Mouse (Mus musculus) kidney, postnatal 36 days (tissue): ENCODE measurements around the gene Tmem239.
"Not testable (repeated sequence)": the region's sequence is repeated elsewhere in the genome, so short reads cannot be mapped to it uniquely, and the experiment has no call there.

Experiments
- DNase-seq, 2 experiments: peaks; one replicate each; pipeline ENCODE4 v3.0.0; 2021 to 2022; ENCODE audit warnings: mixed read lengths in 2 of 2

The Tmem239 gene

GRCm38 (mm10) chr2:130406178-130406577 is at the start of gene Tmem239:
TSS of gene Tmem239 (plus strand) at chr2:130406478.
- no peak for DNase-seq

- DNase-seq, result no peak
Observed at GRCm38 (mm10) chr2:130357551-130357950, 48.7 kb upstream of the Tmem239 start.

GRCm38 (mm10) chr2:130358852-130359251 is 47.4 kb upstream of the Tmem239 start:
- no peak for DNase-seq

- peak; percentile 41 to 83 for DNase-seq
Observed at GRCm38 (mm10) chr2:130362511-130363026, 43.7 kb upstream of the Tmem239 start.

- DNase-seq, result no peak
Observed at GRCm38 (mm10) chr2:130365211-130366094, 40.8 kb upstream of the Tmem239 start.

- DNase-seq, result no peak
Observed at GRCm38 (mm10) chr2:130367386-130367785, 38.9 kb upstream of the Tmem239 start.

GRCm38 (mm10) chr2:130373026-130373425 is 33.3 kb upstream of the Tmem239 start:
- not testable (repeated sequence) for DNase-seq

GRCm38 (mm10) chr2:130374951-130375350 is 31.3 kb upstream of the Tmem239 start:
- no peak for DNase-seq

- DNase-seq, result no peak
Observed at GRCm38 (mm10) chr2:130383205-130383604, 23.1 kb upstream of the Tmem239 start.

- DNase-seq, result no peak
Observed at GRCm38 (mm10) chr2:130383895-130384294, 22.4 kb upstream of the Tmem239 start.

GRCm38 (mm10) chr2:130386212-130386611 is 20.1 kb upstream of the Tmem239 start:
- DNase-seq, result no peak

GRCm38 (mm10) chr2:130388796-130389195 is 17.5 kb upstream of the Tmem239 start:
- DNase-seq, result no peak

- DNase-seq, result no peak
Observed at GRCm38 (mm10) chr2:130390993-130391625, 15.2 kb upstream of the Tmem239 start.

GRCm38 (mm10) chr2:130392836-130393235 is 13.4 kb upstream of the Tmem239 start:
- no peak for DNase-seq

- no peak for DNase-seq
Observed at GRCm38 (mm10) chr2:130395696-130396095, 10.6 kb upstream of the Tmem239 start.

GRCm38 (mm10) chr2:130397186-130397985 is 8.9 kb upstream of the Tmem239 start, which contains the start of gene Cpxm1:
TSS of gene Cpxm1 (minus strand) at chr2:130397574.
- peak in 1 of 2 experiments; percentile 22 for DNase-seq

- DNase-seq, result peak in 1 of 2 experiments; percentile 22
Observed at GRCm38 (mm10) chr2:130398091-130398490, 8.2 kb upstream of the Tmem239 start.

- no peak for DNase-seq
Observed at GRCm38 (mm10) chr2:130400046-130400445, 6.2 kb upstream of the Tmem239 start.

- no peak for DNase-seq
Observed at GRCm38 (mm10) chr2:130401891-130402290, 4.4 kb upstream of the Tmem239 start.

- DNase-seq, result no peak
Observed at GRCm38 (mm10) chr2:130404939-130405338, 1.3 kb upstream of the Tmem239 start, which contains the start of the genes Gm28372 and 1700020A23Rik. TSS of gene Gm28372 (plus strand) at chr2:130405239. TSS of gene 1700020A23Rik (plus strand) at chr2:130405259.

GRCm38 (mm10) chr2:130408194-130408593 is 1.9 kb downstream of the Tmem239 start:
- no peak for DNase-seq
